Mouse (Mus musculus): Measurements from ENCODE around the gene Atp13a4. TPM values are rescaled to one million over a fixed set of nuclear protein-coding genes. Genes with fewer than 3 reads are reported as not detected.

Atp13a4 gene
- 10 to 100 TPM; 15.0 to 19.4 TPM for total RNA-seq (2021)
- long read RNA-seq, experiment 1, full-length matches to known transcripts, result 1 of 15 reads
- long read RNA-seq, experiment 1, partial matches to known transcripts, result 5 of 15 reads
- long read RNA-seq, experiment 1, other reads (novel, unspliced or antisense), result 9 of 15 reads
- long read RNA-seq, experiment 2, full-length matches to known transcripts, result 3 of 15 reads
- long read RNA-seq, experiment 2, partial matches to known transcripts, result 7 of 15 reads
- long read RNA-seq, experiment 2, other reads (novel, unspliced or antisense), result 5 of 15 reads

GRCm38 (mm10) chr16:29544829-29545228, at the start of gene Atp13a4:
Atp13a4 (minus strand) TSS chr16:29544864.
- DNase-seq (ENCODE audit: low spot score in 2 of 2), result no peak

- DNase-seq (ENCODE audit: low spot score in 2 of 2), result no peak
Measured at GRCm38 (mm10) chr16:29592171-29592570, 47.5 kb upstream of the Atp13a4 start.

- DNase-seq (ENCODE audit: low spot score in 2 of 2), result no peak
Measured at GRCm38 (mm10) chr16:29579787-29580176, 35.1 kb upstream of the Atp13a4 start.

- DNase-seq (ENCODE audit: low spot score in 2 of 2), result peak; percentile 98 to 100
Measured at GRCm38 (mm10) chr16:29579167-29579786, 34.6 kb upstream of the Atp13a4 start, which contains the start of gene Opa1. Opa1 (plus strand) TSS chr16:29579334.

GRCm38 (mm10) chr16:29575620-29576019, 31.0 kb upstream of the Atp13a4 start:
- peak in 1 of 2 experiments; percentile 38 for DNase-seq (ENCODE audit: low spot score in 2 of 2)

- DNase-seq (ENCODE audit: low spot score in 2 of 2), result no peak
Measured at GRCm38 (mm10) chr16:29574013-29574412, 29.3 kb upstream of the Atp13a4 start.

GRCm38 (mm10) chr16:29560869-29561268, 16.2 kb upstream of the Atp13a4 start:
- peak; percentile 41 to 76 for DNase-seq (ENCODE audit: low spot score in 2 of 2)

- peak; percentile 9 to 22 for DNase-seq (ENCODE audit: low spot score in 2 of 2)
Measured at GRCm38 (mm10) chr16:29560454-29560853, 15.8 kb upstream of the Atp13a4 start.

- no peak for DNase-seq (ENCODE audit: low spot score in 2 of 2)
Measured at GRCm38 (mm10) chr16:29559667-29560066, 15.0 kb upstream of the Atp13a4 start.

- DNase-seq (ENCODE audit: low spot score in 2 of 2), result peak; percentile 28 to 58
Measured at GRCm38 (mm10) chr16:29541261-29541683, 3.4 kb downstream of the Atp13a4 start.

GRCm38 (mm10) chr16:29539906-29540305, 4.8 kb downstream of the Atp13a4 start:
- no peak for DNase-seq (ENCODE audit: low spot score in 2 of 2)

GRCm38 (mm10) chr16:29536411-29537204, 8.1 kb downstream of the Atp13a4 start:
- DNase-seq (ENCODE audit: low spot score in 2 of 2), result peak; percentile 35 to 59

GRCm38 (mm10) chr16:29535866-29536265, 8.8 kb downstream of the Atp13a4 start:
- no peak for DNase-seq (ENCODE audit: low spot score in 2 of 2)

GRCm38 (mm10) chr16:29533641-29534040, 11.0 kb downstream of the Atp13a4 start:
- DNase-seq (ENCODE audit: low spot score in 2 of 2), result no peak

GRCm38 (mm10) chr16:29527085-29527484, 17.6 kb downstream of the Atp13a4 start:
- DNase-seq (ENCODE audit: low spot score in 2 of 2), result no peak

- DNase-seq (ENCODE audit: low spot score in 2 of 2), result no peak
Measured at GRCm38 (mm10) chr16:29526585-29526984, 18.1 kb downstream of the Atp13a4 start.

- DNase-seq (ENCODE audit: low spot score in 2 of 2), result peak; percentile 5 to 14
Measured at GRCm38 (mm10) chr16:29512495-29512894, 32.2 kb downstream of the Atp13a4 start.

GRCm38 (mm10) chr16:29510743-29511142, 33.9 kb downstream of the Atp13a4 start:
- DNase-seq (ENCODE audit: low spot score in 2 of 2), result no peak

- no peak for DNase-seq (ENCODE audit: low spot score in 2 of 2)
Measured at GRCm38 (mm10) chr16:29509881-29510280, 34.8 kb downstream of the Atp13a4 start.

GRCm38 (mm10) chr16:29504671-29505070, 40.0 kb downstream of the Atp13a4 start:
- DNase-seq (ENCODE audit: low spot score in 2 of 2), result peak; percentile 4 to 54

- peak in 1 of 2 experiments; percentile 18 for DNase-seq (ENCODE audit: low spot score in 2 of 2)
Measured at GRCm38 (mm10) chr16:29504198-29504597, 40.5 kb downstream of the Atp13a4 start.

GRCm38 (mm10) chr16:29491031-29491430, 53.6 kb downstream of the Atp13a4 start:
- DNase-seq (ENCODE audit: low spot score in 2 of 2), result no peak

Data from layer of hippocampus, postnatal 14 days (tissue).